Mouse (Mus musculus) left cerebral cortex, postnatal 14 days (tissue): ENCODE measurements around the gene Noa1. TPM values are rescaled to one million over a fixed set of nuclear protein-coding genes. Genes with fewer than 3 reads are reported as not detected.

Experiments used
- DNase-seq, 2 experiments: peaks; one replicate each; pipeline ENCODE4 v3.0.0; 2021 to 2022; ENCODE audit warnings: low spot score in 2 of 2, mixed read lengths in 1 of 2
- intact Hi-C: fragments of 180-260 bp; cut with DNase I; formaldehyde crosslinking; loops from one replicate; pipeline ENCODE4 v1.15.1; 2025
- microRNA-seq, 2 experiments: library from miRNA; unstranded; fragments of <30 nt; microRNA quantifications; one replicate each; pipeline ENCODE4 v1.2.0; 2022
- total RNA-seq, 2 experiments: library from RNA; stranded (reverse); gene quantifications; 2 replicates each; pipeline ENCODE4 v1.2.3; 2021

Noa1 gene
- total RNA-seq, 2 experiments from 2014 or later: 22.8 to 24.6 TPM

DNA sequence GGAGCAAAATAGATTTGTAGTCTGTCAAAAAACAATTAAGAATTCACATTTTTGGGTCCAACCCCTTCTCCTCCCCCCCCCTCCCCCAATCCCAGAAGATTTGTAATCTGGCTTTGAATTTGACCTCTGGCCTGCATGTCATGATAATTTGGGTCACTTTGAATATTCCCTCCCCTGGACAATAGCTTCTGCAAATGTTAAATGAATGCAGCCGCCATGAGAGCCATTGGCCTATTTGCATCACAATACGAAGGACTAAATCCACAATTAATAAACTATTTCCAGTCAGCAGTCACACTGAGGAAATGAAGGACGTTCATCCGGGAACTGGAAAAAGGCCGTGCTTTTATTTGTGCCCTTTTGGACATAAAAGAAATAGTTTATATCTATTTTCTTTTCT lies 47.8 kb downstream of the Noa1 start:
- DNase-seq: no peak
- intact Hi-C loops: no loop called here

DNA sequence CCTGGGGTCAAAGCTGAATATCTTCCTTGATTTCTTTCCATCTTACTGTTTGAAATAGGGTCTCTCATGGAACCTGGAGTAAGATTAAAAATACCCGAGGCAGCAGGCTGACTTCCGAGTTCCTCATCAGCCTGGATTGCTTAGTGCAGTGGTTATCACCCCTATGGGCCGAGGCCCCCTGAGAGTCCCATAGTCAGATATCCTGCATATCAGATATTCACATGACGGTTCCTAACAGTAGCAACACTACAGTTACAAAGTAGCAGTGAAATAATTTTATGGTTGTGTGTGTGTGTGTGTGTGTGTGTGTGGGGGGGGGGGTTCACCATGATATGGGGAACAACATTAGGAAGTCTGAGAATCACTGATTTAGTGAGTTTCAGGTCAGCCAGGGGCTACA lies 48.7 kb downstream of the Noa1 start:
- DNase-seq: no peak
- intact Hi-C loops: no loop called here

DNA sequence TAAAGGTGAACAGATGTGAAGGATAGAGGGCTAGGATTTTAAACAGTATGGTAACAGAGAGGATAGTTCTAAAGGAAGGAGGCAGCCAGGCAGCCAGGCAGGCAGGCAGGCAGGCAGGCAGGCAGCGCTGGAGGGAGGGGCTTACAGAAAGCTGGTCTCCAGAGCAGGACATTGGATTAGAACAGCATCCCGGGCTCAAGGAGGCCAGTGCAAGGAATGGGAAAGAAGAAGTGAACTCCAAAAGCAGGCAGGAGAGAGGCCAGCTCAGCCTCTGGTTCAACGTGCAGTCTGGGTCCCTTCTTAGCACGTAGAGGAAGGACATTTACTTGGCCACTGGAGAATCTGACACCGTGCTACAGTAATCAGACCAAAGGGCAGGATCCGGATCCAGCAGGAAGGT lies 49.7 kb downstream of the Noa1 start:
- intact Hi-C loops: no loop called here
- DNase-seq: no peak

DNA sequence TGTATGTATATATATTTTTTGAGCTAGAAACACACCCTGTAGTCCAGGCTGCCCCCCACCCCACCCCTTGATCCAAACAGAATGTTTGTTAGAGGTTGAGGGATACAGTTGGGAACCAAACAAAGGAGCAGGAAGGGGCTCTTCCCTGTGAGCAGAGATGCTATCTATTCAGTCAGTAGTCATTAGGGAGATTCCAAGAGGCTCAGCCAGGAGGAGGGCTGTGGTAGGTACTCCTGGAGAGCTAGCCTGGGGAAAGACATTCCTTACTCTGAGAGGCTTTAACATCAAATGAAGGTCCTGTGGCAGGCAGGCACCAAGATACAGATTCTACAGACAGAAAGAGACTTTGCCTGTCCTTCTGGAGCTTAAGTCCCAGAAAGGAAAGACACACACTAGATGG lies 50.6 kb downstream of the Noa1 start:
- no peak for DNase-seq
- intact Hi-C loops: no loop called here

DNA sequence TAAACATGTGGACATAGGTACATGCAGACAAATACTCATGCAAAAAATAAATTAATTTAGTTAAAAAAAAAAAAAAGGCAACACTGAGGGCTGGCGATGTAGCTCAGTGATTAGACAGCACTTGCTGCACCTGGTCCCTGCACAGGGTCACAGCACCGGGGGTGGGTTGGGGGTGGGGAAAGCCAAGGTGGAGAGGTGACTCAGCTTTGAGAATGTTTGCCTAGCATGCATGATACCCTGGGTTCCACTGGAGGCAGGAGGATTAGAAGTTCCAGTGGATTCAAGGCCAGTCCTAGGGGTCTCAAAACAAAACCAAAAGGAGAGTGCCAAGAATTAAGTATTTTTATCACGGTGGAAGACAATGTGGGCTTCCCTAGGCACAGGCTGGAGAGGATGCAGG lies 52.3 kb downstream of the Noa1 start:
- intact Hi-C loops: no loop called here

DNA sequence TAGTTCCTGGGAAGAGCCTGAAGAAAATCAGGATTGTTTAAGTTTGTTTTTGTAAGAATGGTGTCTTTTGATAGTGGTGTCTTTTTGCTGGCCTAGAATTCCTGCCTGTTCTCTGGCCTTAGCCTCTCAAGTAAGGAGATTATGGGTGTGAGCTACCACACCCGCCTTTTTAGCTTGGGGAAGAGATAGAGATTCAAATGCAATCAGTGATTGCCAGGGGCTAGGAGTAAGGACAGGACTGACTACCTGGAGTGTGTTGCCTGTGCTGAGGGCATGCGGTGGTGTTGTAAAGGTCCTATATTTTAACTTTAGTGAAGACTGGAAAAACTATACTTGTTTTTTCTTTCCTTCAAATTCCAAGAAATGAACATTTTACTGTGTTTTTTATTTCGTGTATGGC lies 55.5 kb downstream of the Noa1 start:
- DNase-seq: no peak
- intact Hi-C loops: no loop called here

More for the DNA sequence above, 52.3 kb downstream of the Noa1 start:
- no peak for DNase-seq

DNA sequence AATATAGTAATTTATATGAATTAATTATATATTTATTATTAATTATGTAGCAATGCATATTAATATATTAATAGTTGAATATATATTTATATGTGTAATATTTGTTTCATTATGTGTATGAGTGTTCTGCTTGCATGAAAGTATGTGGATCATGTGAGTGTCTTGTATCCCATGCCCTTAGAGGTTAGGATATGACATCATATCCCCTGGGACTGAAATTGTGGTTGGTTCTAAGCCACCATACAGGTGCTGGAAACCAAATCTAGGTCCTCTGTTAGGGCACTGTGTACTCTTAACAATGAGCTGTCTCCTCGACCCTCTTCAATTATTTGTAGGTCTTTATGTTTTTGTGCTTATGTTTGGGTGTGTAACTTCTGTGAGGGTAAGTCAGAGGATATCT lies 56.7 kb downstream of the Noa1 start:
- DNase-seq: no peak
- intact Hi-C loops: no loop called here

DNA sequence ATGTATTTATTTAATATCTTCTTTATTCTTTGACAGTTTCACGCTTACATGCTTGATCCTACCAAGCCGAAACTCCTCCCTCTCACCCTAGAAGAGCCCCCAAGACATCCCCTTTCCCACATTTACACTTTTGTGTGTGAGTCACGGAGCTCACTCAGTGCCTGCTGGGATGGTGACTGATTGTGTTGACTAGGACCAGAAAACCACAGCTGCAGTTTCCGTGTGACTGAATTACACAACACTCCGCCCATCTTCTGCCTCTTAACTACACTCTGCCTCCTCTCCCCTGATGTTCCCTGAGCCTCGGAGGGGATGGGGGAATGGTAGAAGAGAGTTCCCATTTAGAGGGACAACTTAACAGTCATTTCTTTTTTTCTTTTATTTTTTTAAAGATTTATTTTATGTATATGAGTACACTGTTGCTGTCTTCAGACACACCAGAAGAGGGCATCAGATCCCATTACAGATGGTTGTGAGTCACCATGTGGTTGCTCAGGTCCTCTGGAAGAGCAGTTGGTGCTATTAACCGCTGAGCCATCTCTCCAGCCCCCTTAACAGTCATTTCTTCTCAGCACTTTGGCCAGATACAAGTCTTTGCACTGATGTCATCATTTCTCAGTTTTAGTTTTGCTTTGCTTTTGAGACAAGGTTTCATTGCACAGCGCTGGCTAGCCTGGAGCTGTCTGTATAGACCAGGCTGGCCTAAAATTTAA lies 57.6 kb downstream of the Noa1 start:
- no peak for DNase-seq
- intact Hi-C loops: no loop called here

DNA sequence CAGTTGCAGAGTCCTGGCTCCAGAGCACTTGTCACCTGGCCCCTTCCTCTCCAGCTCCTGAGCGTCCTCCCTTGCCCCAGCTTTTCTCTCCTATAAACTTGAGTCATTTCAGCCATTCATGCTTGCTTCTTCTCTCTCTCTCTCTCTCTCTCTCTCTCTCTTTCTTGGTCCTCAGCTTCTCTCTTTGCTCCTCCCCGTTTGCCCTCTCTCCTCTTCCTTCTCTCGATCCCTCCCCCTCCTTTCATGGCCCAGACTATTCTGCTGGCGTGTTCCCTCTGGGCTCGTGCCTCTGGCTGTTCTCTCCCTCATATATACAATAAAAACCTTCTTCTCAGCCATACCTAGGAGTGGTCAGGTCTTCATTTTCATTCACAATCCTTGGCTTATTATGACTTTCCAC lies 58.2 kb downstream of the Noa1 start:
- no peak for DNase-seq
- intact Hi-C loops: no loop called here

DNA sequence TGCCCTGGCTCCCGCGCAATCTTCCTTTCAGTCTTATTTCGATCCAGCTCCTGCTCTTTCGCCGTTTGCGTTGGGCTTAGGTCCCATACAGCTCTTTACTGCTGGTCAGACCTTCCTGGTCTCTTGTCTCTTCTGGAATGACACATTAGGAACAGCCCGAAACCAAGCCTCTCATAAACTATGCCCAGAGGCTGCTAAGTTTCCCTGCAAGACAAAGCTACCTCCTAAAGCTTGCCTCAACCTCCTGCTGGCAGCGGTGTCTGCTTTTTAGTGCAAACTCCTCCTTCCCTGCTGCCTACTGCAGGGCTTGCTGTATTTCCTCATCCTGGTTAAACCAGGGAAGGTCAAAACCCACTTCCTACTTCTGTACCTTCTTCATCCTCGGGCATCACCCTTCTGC lies 59.8 kb downstream of the Noa1 start:
- intact Hi-C loops: no loop called here
- DNase-seq: no peak

DNA sequence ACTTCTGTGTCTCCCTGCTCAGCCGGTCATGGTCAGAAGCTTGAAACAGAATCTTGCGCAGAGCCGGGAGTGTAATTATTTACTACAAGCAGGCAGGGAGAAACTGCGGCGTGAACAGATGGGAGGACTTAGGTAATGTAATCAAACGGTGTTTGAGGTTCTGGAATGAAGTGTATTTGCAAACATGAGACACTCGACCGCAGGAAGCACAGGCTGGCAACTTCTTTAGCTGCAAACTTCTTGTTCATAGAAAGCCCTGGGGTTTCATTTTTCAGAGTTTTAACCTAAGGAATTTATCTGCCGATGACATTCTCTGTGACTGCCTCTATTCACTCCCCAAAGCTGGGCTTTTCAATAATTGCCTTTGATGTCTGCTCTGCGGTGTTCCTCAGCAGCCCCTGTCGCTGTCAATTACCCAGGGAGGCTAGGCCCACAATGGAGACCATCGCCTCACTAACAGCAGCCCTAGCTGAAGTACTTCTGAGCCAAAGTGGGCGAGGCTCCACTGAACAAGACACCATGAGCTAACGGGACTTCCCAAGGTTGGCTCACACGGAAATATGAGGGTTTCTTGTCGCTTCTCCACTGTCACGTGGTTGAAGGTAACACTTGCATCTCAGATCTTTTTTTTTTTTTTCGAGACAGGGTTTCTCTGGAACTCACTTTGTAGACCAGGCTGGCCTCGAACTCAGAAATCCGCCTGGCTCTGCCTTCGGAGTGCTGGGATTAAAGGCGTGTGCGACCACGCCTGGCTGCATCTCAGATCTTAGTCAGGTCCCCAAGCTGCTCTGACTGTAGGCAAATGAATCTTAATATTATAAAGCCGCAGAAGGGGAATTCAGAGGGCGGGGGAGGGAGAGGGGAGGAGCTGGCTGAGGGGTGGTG lies 63.9 kb downstream of the Noa1 start:
- DNase-seq: no peak
- intact Hi-C loops: no loop called here

DNA sequence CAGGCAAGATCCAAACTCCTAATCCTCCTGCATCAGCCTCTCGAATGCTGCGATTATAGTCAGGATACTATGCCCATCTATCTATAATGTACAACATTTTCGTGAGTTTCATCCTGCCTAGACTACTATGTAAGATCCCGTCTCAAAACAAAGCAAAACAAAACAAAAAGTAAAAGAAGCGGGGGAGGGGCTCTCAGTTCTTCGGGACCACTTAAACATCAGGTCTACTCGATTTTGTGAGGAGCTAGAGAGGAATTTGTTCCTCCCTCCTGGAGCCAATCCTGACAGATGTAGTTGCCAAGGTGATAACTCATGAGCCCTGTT lies 64.5 kb downstream of the Noa1 start:
- DNase-seq: no peak
- intact Hi-C loops: no loop called here

DNA sequence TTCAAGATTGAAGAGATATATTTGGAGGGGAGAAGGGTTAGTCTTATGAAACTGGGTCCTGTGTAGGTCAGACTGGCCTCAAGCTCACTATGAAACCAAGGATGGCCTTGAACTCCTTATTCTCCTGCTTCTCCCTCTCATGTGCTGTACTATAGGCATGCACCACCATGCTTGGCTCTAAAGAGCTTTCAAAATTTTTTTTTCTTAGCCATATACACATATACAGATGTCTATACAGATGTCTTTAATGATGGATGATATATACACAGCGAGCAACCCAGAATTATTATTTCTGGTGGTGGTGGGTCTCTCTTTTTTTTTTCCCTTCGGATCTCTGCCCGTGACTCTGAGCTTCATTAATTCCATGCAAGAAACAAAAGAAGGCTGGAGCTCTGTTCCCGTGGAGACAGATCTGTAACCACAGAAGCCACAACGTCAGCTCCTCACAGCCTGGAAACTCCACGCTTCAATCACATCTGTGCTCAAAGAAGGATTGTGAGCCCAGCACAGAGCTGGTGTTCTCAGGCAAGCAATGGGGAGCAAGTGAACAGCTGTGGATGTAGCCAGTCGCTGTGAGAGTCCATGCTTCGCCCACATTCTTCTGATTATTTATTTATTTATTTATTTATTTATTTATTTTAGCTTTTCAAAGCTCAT lies 65.4 kb downstream of the Noa1 start:
- intact Hi-C loops: no loop called here
- DNase-seq: peak; percentile 46 to 62

Small RNA genes lying within 50 kb of the gene (microRNA-seq; reads per million reads assigned to microRNA genes)
- gene Mir5098: 0 reads per million in 2 experiments

Other genes starting within 250 kb of the Noa1 start
- 10 to 100 TPM; 21.4 to 26.3 TPM for gene Hopx, start 195.0 kb downstream of the Noa1 start, total RNA-seq
- not detected for gene Spink2, start 98.6 kb downstream of the Noa1 start, total RNA-seq
- 1 to 10 TPM; 4.2 TPM for gene Rest, start 44.6 kb downstream of the Noa1 start, total RNA-seq
- 10 to 100 TPM; 46.6 to 51.7 TPM for gene Polr2b, start 63 bp upstream of the Noa1 start, total RNA-seq
- 10 to 100 TPM; 66.5 to 70.9 TPM for gene Igfbp7, start 98.0 kb upstream of the Noa1 start, total RNA-seq